Mouse (Mus musculus): ENCODE measurements at regions not wholly inside any gene's neighbourhood (a gene's known extent, or its start where the extent isn't known, plus 50 kb on each side); places are given as distances from the start of the nearest gene placed in this dataset.

GRCm38 (mm10) chr13:45130516-45131249, 52.2 kb downstream of the Gm9817 start:
- H3K4me1 ChIP-seq (ENCODE audit: control insufficient read depth, insufficient read depth, low read depth, low read length) = no peaks in the 10 kb centered on the region
- 90% methylated on average over 4 of the region's 4 CpGs for WGBS

GRCm38 (mm10) chr13:45140616-45141015, 62.1 kb downstream of the Gm9817 start:
- no peak overlapping the region for H3K27ac ChIP-seq (ENCODE audit: low read depth, low read length)
- WGBS = 84% methylated on average over 2 of the region's 2 CpGs
- no peaks in the 10 kb centered on the region for H3K4me1 ChIP-seq (ENCODE audit: control insufficient read depth, insufficient read depth, low read depth, low read length)
- no peak overlapping the region for H3K4me3 ChIP-seq (ENCODE audit: low read length)
- no peaks in the 10 kb centered on the region for H3K36me3 ChIP-seq (ENCODE audit: control insufficient read depth, insufficient read depth, low read length)
- no peaks in the 10 kb centered on the region for H3K9me3 ChIP-seq (ENCODE audit: control insufficient read depth, low read length)
- H3K27me3 ChIP-seq (replicated peaks; ENCODE audit: control insufficient read depth, insufficient read depth, low read length) = no peaks in the 10 kb centered on the region
- ATAC-seq = no peak
- H3K9ac ChIP-seq (ENCODE audit: low read depth, low read length) = no peak overlapping the region
- H3K4me2 ChIP-seq (ENCODE audit: low read length) = no peak overlapping the region

More at GRCm38 (mm10) chr13:45130516-45131249, 52.2 kb downstream of the Gm9817 start:
- ATAC-seq = no peak
- Histone ChIP-seq H3K4me3 (ENCODE audit: low read length) (no peak overlapping the region), H3K9me3 (ENCODE audit: control insufficient read depth, low read length) (no peaks in the 10 kb centered on the region), H3K4me2 (ENCODE audit: low read length) (no peak overlapping the region), H3K9ac (ENCODE audit: low read depth, low read length) (no peak overlapping the region), H3K27me3 (replicated peaks; ENCODE audit: control insufficient read depth, insufficient read depth, low read length) (no peaks in the 10 kb centered on the region), H3K36me3 (ENCODE audit: control insufficient read depth, insufficient read depth, low read length) (no peaks in the 10 kb centered on the region), H3K27ac (ENCODE audit: low read depth, low read length) (no peak overlapping the region)

- 84% methylated on average over 6 of the region's 6 CpGs for WGBS
- no peaks in the 10 kb centered on the region for H3K27me3 ChIP-seq (replicated peaks; ENCODE audit: control insufficient read depth, insufficient read depth, low read length)
- no peaks in the 10 kb centered on the region for H3K36me3 ChIP-seq (ENCODE audit: control insufficient read depth, insufficient read depth, low read length)
- H3K9ac ChIP-seq (ENCODE audit: low read depth, low read length) = no peak overlapping the region
- H3K4me2 ChIP-seq (ENCODE audit: low read length) = no peak overlapping the region
- no peak overlapping the region for H3K27ac ChIP-seq (ENCODE audit: low read depth, low read length)
- H3K4me3 ChIP-seq (ENCODE audit: low read length) = no peak overlapping the region
- no peaks in the 10 kb centered on the region for H3K9me3 ChIP-seq (ENCODE audit: control insufficient read depth, low read length)
- H3K4me1 ChIP-seq (ENCODE audit: control insufficient read depth, insufficient read depth, low read depth, low read length) = no peaks in the 10 kb centered on the region
- no peak for ATAC-seq
These were observed 66.6 kb downstream of the Gm9817 start for GRCm38 (mm10) chr13:45145129-45145528.

- H3K27me3 ChIP-seq (replicated peaks; ENCODE audit: control insufficient read depth, insufficient read depth, low read length) = no peaks in the 10 kb centered on the region
- no peak for ATAC-seq
- no peaks in the 10 kb centered on the region for H3K4me1 ChIP-seq (ENCODE audit: control insufficient read depth, insufficient read depth, low read depth, low read length)
- H3K9ac ChIP-seq (ENCODE audit: low read depth, low read length) = no peak overlapping the region
- H3K36me3 ChIP-seq (ENCODE audit: control insufficient read depth, insufficient read depth, low read length) = no peaks in the 10 kb centered on the region
- no peak overlapping the region for H3K27ac ChIP-seq (ENCODE audit: low read depth, low read length)
- H3K4me2 ChIP-seq (ENCODE audit: low read length) = no peak overlapping the region
- WGBS = 73% methylated on average over 3 of the region's 3 CpGs
- H3K9me3 ChIP-seq (ENCODE audit: control insufficient read depth, low read length) = no peaks in the 10 kb centered on the region
- no peak overlapping the region for H3K4me3 ChIP-seq (ENCODE audit: low read length)
These were observed 77.7 kb downstream of the Gm9817 start for GRCm38 (mm10) chr13:45156223-45156622.

GRCm38 (mm10) chr13:45156982-45157381, 78.5 kb downstream of the Gm9817 start:
- no peak overlapping the region for H3K4me2 ChIP-seq (ENCODE audit: low read length)
- no peak overlapping the region for H3K4me3 ChIP-seq (ENCODE audit: low read length)
- no peak overlapping the region for H3K9ac ChIP-seq (ENCODE audit: low read depth, low read length)
- H3K4me1 ChIP-seq (ENCODE audit: control insufficient read depth, insufficient read depth, low read depth, low read length) = no peaks in the 10 kb centered on the region
- WGBS = 84% methylated on average over 2 of the region's 2 CpGs
- H3K9me3 ChIP-seq (ENCODE audit: control insufficient read depth, low read length) = no peaks in the 10 kb centered on the region
- H3K27ac ChIP-seq (ENCODE audit: low read depth, low read length) = no peak overlapping the region
- H3K36me3 ChIP-seq (ENCODE audit: control insufficient read depth, insufficient read depth, low read length) = no peaks in the 10 kb centered on the region
- no peak for ATAC-seq
- no peaks in the 10 kb centered on the region for H3K27me3 ChIP-seq (replicated peaks; ENCODE audit: control insufficient read depth, insufficient read depth, low read length)

- Histone ChIP-seq H3K36me3 (ENCODE audit: control insufficient read depth, insufficient read depth, low read length) (no peaks in the 10 kb centered on the region), H3K4me2 (ENCODE audit: low read length) (no peak overlapping the region), H3K9ac (ENCODE audit: low read depth, low read length) (no peak overlapping the region), H3K27me3 (replicated peaks; ENCODE audit: control insufficient read depth, insufficient read depth, low read length) (no peaks in the 10 kb centered on the region), H3K4me1 (ENCODE audit: control insufficient read depth, insufficient read depth, low read depth, low read length) (no peaks in the 10 kb centered on the region), H3K9me3 (ENCODE audit: control insufficient read depth, low read length) (no peaks in the 10 kb centered on the region), H3K27ac (ENCODE audit: low read depth, low read length) (no peak overlapping the region), H3K4me3 (ENCODE audit: low read length) (no peak overlapping the region)
- ATAC-seq = no peak
- 89% methylated on average over 5 of the region's 5 CpGs for WGBS
These were observed 81.8 kb downstream of the Gm9817 start for GRCm38 (mm10) chr13:45160281-45160680.

GRCm38 (mm10) chr13:45164001-45164778, 85.7 kb downstream of the Gm9817 start:
- H3K9me3 ChIP-seq (ENCODE audit: control insufficient read depth, low read length) = no peaks in the 10 kb centered on the region
- no peak overlapping the region for H3K9ac ChIP-seq (ENCODE audit: low read depth, low read length)
- H3K4me3 ChIP-seq (ENCODE audit: low read length) = no peak overlapping the region
- H3K36me3 ChIP-seq (ENCODE audit: control insufficient read depth, insufficient read depth, low read length) = no peaks in the 10 kb centered on the region
- WGBS = 42% methylated on average over 6 of the region's 6 CpGs
- H3K4me1 ChIP-seq (ENCODE audit: control insufficient read depth, insufficient read depth, low read depth, low read length) = no peaks in the 10 kb centered on the region
- ATAC-seq = no peak
- no peaks in the 10 kb centered on the region for H3K27me3 ChIP-seq (replicated peaks; ENCODE audit: control insufficient read depth, insufficient read depth, low read length)
- H3K27ac ChIP-seq (ENCODE audit: low read depth, low read length) = no peak overlapping the region
- H3K4me2 ChIP-seq (ENCODE audit: low read length) = no peak overlapping the region

GRCm38 (mm10) chr13:45165159-45165558, 86.7 kb downstream of the Gm9817 start:
- 85% methylated on average over 3 of the region's 3 CpGs for WGBS
- no peak for ATAC-seq

GRCm38 (mm10) chr13:45169716-45170115, 91.2 kb downstream of the Gm9817 start:
- H3K9ac ChIP-seq (ENCODE audit: low read depth, low read length) = no peak overlapping the region
- no peaks in the 10 kb centered on the region for H3K4me1 ChIP-seq (ENCODE audit: control insufficient read depth, insufficient read depth, low read depth, low read length)
- H3K4me3 ChIP-seq (ENCODE audit: low read length) = no peak overlapping the region
- H3K27ac ChIP-seq (ENCODE audit: low read depth, low read length) = no peak overlapping the region
- H3K36me3 ChIP-seq (ENCODE audit: control insufficient read depth, insufficient read depth, low read length) = no peaks in the 10 kb centered on the region
- ATAC-seq = no peak
- H3K9me3 ChIP-seq (ENCODE audit: control insufficient read depth, low read length) = no peaks in the 10 kb centered on the region
- H3K27me3 ChIP-seq (replicated peaks; ENCODE audit: control insufficient read depth, insufficient read depth, low read length) = no peaks in the 10 kb centered on the region
- H3K4me2 ChIP-seq (ENCODE audit: low read length) = no peak overlapping the region

More at GRCm38 (mm10) chr13:45165159-45165558, 86.7 kb downstream of the Gm9817 start:
- Histone ChIP-seq H3K36me3 (ENCODE audit: control insufficient read depth, insufficient read depth, low read length) (no peaks in the 10 kb centered on the region), H3K4me1 (ENCODE audit: control insufficient read depth, insufficient read depth, low read depth, low read length) (no peaks in the 10 kb centered on the region), H3K9me3 (ENCODE audit: control insufficient read depth, low read length) (no peaks in the 10 kb centered on the region), H3K27me3 (replicated peaks; ENCODE audit: control insufficient read depth, insufficient read depth, low read length) (no peaks in the 10 kb centered on the region), H3K4me3 (ENCODE audit: low read length) (no peak overlapping the region), H3K4me2 (ENCODE audit: low read length) (no peak overlapping the region), H3K27ac (ENCODE audit: low read depth, low read length) (no peak overlapping the region), H3K9ac (ENCODE audit: low read depth, low read length) (no peak overlapping the region)

All from hindbrain, embryonic 16.5 days (tissue).